Mouse (Mus musculus) lung, postnatal 0 days (tissue): ENCODE data around the gene Fam122a. TPM values are rescaled to one million over a fixed set of nuclear protein-coding genes. Genes with fewer than 3 reads are reported as not detected.
A peak's percentile ranks its signal among the peaks of the same experiment; 100 is the strongest.

ENCODE experiments used
- ATAC-seq: fragments of 200-750 bp; cut with Nextera tagmentation; 2 replicates; pipeline ENCODE4 v1.8.0; 2017; ENCODE audit warnings: moderate library complexity
- DNase-seq: peaks from one replicate; pipeline ENCODE4 v3.0.0-alpha.2; 2016; ENCODE audit warnings: low spot score
- H3K27ac ChIP-seq: fragments of 300-500 bp; sonication (generic); 2 replicates; pipeline ENCODE4 v1.5.1; 2014; ENCODE audit warnings: antibody characterized with exemption, mild to moderate bottlenecking, low read length, mixed read lengths
- H3K27me3 ChIP-seq: fragments of 300-500 bp; sonication (generic); replicated peaks from 2 replicates; pipeline ENCODE4 v1.6.1; 2014; ENCODE audit warnings: low read length, mixed read lengths; ENCODE audit not compliant: insufficient read depth
- H3K36me3 ChIP-seq: fragments of 300-500 bp; sonication (generic); 2 replicates; pipeline ENCODE4 v1.6.1; 2014; ENCODE audit warnings: low read length, mixed read lengths; ENCODE audit not compliant: insufficient read depth
- H3K4me1 ChIP-seq: fragments of 300-500 bp; sonication (generic); 2 replicates; pipeline ENCODE4 v1.6.1; 2014; ENCODE audit warnings: antibody characterized with exemption, low read depth, low read length, mixed read lengths; ENCODE audit not compliant: insufficient read depth
- H3K4me2 ChIP-seq: fragments of 300-500 bp; sonication (generic); replicated peaks from 2 replicates; pipeline ENCODE4 v1.6.1; 2014; ENCODE audit warnings: low read depth, mild to moderate bottlenecking, low read length, moderate library complexity, mixed read lengths
- H3K4me3 ChIP-seq: fragments of 300-500 bp; sonication (generic); 2 replicates; pipeline ENCODE4 v1.5.1; 2014; ENCODE audit warnings: low read depth, low read length
- H3K9ac ChIP-seq: fragments of 300-500 bp; sonication (generic); replicated peaks from 2 replicates; pipeline ENCODE4 v1.6.1; 2014; ENCODE audit warnings: low read depth, mild to moderate bottlenecking
- H3K9me3 ChIP-seq: fragments of 300-500 bp; sonication (generic); 2 replicates; pipeline ENCODE4 v1.6.1; 2016; ENCODE audit warnings: low read length, mixed read lengths
- CTCF ChIP-seq: IDR thresholded peaks from 2 replicates; pipeline ENCODE4 v1.5.1; 2016; ENCODE audit warnings: antibody characterized with exemption, mild to moderate bottlenecking
- EP300 ChIP-seq: IDR thresholded peaks from 2 replicates; pipeline ENCODE4 v1.6.1; 2016; ENCODE audit warnings: antibody characterized with exemption, mild to moderate bottlenecking, control low read depth
- WGBS: fragments of 180-500 bp; shearing (Covaris S2); extraction: QIAGEN DNeasy Blood & Tissue Kit; methylation state at CpG from one replicate; pipeline ENCODE4 v1.1.7; 2014; 5-methylcytosine and 5-hydroxymethylcytosine counted together
- polyA plus RNA-seq: library from polyadenylated mRNA; unstranded; fragments of >200 nt; fragmentation: Nextera tagmentation; extraction: Ambion mirVana; gene quantifications from 2 replicates; pipeline ENCODE4 v1.2.1, GENCODE M21; 2015

The Fam122a gene
- 47.8 and 48.6 TPM in 2 replicates for polyA plus RNA-seq

DNA sequence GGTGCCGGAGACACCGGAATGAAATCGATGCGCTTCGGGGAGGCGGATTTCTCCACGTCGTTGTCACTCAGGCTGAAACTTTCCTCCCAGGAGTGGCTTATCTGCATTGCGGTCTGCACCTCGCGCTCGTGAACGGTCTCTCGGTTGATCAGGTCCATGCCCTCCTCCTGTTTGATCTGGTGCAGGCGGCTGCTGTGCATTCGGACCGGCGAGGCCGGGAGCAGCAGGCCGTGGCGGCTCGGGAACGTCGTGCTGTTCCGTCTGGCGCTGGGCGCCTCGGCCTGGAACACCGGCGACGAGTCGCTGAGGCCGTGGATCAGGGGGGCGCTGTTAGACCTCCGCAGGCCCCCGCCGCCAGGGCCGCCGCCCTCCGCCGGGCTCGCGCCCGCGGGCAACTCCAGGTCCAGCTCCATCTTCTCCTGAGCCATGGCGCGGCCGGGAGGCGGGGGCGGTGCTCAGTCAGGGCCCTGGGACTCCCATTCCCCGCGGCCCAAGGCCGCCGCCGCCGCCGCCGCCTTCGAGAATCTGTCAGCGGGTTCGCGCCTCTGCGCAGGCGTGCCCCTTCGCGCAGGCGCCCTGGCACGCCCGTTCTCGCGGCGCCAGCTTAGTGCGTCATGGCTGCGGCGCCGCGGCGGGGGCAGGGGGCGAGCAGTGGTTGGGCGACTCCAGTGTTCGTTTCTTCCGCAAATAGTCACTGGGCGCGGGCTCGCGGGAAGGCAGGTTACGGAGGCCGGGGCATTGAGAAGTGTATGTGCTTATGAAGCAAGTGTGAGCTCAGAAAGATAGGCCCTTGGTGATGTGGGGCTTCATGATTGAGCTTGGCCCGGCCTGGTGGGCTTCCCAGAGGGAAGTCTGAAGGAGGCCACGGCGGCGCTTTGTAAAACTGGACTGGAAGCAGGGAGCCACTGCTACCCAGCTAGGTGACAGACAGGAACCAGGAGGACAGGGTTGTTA is at the start of gene Fam122a:
Gene Fam122a, minus strand, starts transcription at position 428 of the 954 bp plus-strand sequence.
- peak within 1 kb of the TSS; percentile 75 for H3K4me2 ChIP-seq
- peak; percentile 99 for ATAC-seq
- no peaks in the 10 kb centered on the region for H3K27me3 ChIP-seq
- WGBS = under 1% methylated on average over 74 of the region's 92 CpGs
- H3K9ac ChIP-seq = peak within 1 kb of the TSS; percentile 81
- H3K4me1 ChIP-seq = peaks cover 4% of the 10 kb centered on the region
- H3K9me3 ChIP-seq = no peaks in the 10 kb centered on the region
- DNase-seq = peak; percentile 96
- H3K36me3 ChIP-seq = no peaks in the 10 kb centered on the region
- H3K4me3 ChIP-seq = peak within 1 kb of the TSS; percentile 75
- H3K27ac ChIP-seq = peak within 1 kb of the TSS; percentile 92
- TF ChIP-seq CTCF (peak; percentile 24; the same call in 1 of the 2 replicates), EP300 (no peak)

DNA sequence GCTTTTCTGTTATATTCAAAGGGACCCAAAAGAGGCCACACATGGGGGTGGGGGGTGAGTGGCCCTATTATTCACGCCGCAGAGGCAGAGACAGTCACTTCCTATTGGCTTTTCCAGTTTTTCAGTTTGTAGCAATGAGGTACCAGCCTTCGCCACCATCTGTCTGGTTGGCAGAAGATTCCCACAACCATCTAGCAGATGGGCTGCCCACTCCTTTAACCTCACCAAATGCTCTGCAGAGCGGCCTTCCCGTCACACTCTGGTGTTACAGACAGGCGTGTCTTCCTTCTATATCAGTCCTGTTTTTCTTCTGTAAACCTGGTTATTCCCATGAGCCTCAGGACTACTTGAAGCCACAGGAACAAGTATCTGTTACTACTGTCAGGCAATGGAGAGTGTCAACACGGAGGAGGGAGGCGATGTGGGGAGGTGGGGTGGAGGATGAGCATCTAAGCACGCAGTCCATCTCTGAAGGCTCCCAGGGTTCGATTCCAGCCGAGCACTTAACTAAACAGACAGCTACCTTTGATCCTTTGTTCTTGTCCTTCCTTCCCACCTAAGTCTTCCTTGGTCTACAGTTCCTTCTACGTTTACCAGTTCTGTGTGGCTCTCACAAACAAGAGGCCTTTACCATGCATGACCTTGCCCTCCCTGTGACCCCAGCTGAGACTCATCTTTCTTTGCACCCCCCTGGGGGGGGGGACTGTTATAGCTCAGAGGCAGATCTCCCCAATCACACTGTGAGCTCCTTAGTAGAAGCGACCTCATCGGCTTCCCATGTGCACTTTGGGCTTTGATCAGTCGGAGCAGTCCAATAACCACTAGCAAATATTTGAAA is 46.5 kb upstream of the Fam122a start:
- Histone ChIP-seq H3K9me3 (no peaks in the 10 kb centered on the region), H3K4me3 (no peak overlapping the region), H3K4me1 (0 out of 2 replicates have a peak, but pooled peaks cover 5% of the 10 kb centered on the region), H3K36me3 (no peaks in the 10 kb centered on the region), H3K27ac (no peak overlapping the region), H3K27me3 (no peaks in the 10 kb centered on the region), H3K4me2 (no peak overlapping the region), H3K9ac (no peak overlapping the region)
- TF ChIP-seq EP300 (no peak), CTCF (no peak)
- WGBS = 71% methylated on average over 15 of the region's 15 CpGs
- DNase-seq (no peak), ATAC-seq (no peak)

DNA sequence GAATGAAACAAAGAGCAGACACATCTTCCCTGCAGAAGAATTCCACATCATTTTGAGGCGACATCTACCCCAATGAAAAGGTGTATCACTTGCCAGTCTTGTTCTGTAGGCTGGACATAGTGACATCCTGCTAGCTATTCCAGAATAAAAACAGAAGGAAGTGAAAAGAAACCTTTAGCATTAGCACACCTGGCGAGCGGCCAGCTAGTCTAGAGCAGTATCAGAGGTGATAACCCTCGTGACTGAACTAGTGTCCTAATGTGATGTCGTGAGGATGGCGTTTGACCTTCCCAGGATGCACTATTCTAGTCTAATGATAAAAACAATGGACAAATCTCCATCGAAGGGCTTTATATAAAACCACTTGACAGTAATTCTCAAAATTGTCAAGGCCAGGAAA is 44.8 kb upstream of the Fam122a start:
- no peak overlapping the region for H3K4me2 ChIP-seq
- no peak overlapping the region for H3K4me3 ChIP-seq
- H3K9me3 ChIP-seq = no peaks in the 10 kb centered on the region
- ATAC-seq = no peak
- TF ChIP-seq CTCF = no peak
- no peak for TF ChIP-seq EP300
- DNase-seq = no peak
- H3K27ac ChIP-seq = no peak overlapping the region
- no peaks in the 10 kb centered on the region for H3K27me3 ChIP-seq
- H3K36me3 ChIP-seq = no peaks in the 10 kb centered on the region
- no peak overlapping the region for H3K9ac ChIP-seq
- no peaks in the 10 kb centered on the region for H3K4me1 ChIP-seq
- WGBS = 74% methylated on average over 7 of the region's 7 CpGs

DNA sequence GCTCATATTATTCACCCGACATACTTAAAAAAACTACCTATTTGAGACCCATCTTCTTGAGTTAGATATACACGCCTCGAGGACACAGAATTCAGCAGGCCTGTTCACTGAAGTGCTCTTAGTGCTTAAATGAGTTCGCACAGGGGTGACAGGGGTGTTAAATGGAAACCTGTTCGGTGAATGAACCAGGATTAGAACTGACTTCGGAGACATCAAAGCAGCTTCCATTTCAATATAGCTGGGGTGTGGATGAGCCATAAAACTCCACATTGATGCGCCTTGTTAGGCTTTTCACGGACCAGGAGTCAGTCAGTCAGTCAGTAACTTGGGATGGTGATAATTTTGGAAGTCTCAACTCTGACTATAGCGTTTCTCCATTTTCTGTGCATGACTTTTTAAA is 44.0 kb upstream of the Fam122a start:
- TF ChIP-seq EP300 = no peak
- no peak for TF ChIP-seq CTCF
- Histone ChIP-seq H3K27ac (no peak overlapping the region), H3K4me3 (no peak overlapping the region), H3K4me1 (no peaks in the 10 kb centered on the region), H3K9ac (no peak overlapping the region), H3K4me2 (no peak overlapping the region), H3K9me3 (no peaks in the 10 kb centered on the region), H3K27me3 (no peaks in the 10 kb centered on the region), H3K36me3 (no peaks in the 10 kb centered on the region)
- no peak for ATAC-seq
- WGBS = 67% methylated on average over 9 of the region's 9 CpGs
- no peak for DNase-seq

DNA sequence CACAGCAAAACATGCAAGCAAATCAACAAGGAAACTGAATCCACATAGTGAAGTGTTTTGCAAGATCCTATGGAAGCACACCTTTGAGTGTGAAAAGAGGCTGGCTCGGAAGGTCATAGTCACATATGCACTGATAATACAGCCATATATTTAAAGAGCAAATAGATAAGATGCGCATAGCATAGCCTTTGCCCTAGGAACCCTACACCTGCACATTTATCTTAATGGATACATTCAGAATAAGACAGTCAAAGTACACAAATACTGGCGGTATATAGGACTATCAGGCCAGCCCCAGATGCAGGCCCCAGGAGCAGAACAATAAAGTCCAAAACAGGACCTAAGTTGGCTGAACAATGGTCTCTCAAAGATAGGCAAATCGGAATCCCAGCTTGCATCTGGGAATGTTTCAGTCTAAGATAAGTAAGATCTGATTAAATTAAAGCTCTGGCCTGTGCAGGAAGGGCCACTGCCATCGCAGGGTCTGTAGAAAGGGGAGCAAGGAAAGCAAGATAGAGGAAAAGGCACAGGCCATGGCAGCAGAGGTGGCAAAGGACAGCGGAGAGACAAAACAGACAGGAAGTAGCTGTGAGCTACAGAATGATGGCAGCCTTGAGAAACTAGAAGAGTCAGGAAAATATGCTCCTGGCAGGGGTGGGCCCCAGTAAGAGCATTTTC is 42.7 kb upstream of the Fam122a start:
- WGBS = 76% methylated on average over 6 of the region's 6 CpGs
- H3K4me1 ChIP-seq = no peaks in the 10 kb centered on the region; the same call in 1 of the 2 replicates
- no peak overlapping the region for H3K9ac ChIP-seq
- H3K36me3 ChIP-seq = no peaks in the 10 kb centered on the region
- no peak overlapping the region for H3K27ac ChIP-seq
- no peak overlapping the region for H3K4me2 ChIP-seq
- ATAC-seq (no peak), DNase-seq (no peak)
- H3K9me3 ChIP-seq = no peaks in the 10 kb centered on the region
- H3K4me3 ChIP-seq = no peak overlapping the region
- no peak for TF ChIP-seq EP300
- no peak for TF ChIP-seq CTCF
- no peaks in the 10 kb centered on the region for H3K27me3 ChIP-seq
